Mouse (Mus musculus): ENCODE data around the gene St3gal4.
A peak's percentile ranks its signal among the peaks of the same experiment; 100 is the strongest.

Gene St3gal4

GRCm38 (mm10) chr9:35105884-35106880 lies 12.9 kb downstream of the St3gal4 start:
- DNase-seq (ENCODE audit: low spot score in 2 of 2): no peak

- DNase-seq (ENCODE audit: low spot score in 2 of 2): no peak
Measured at GRCm38 (mm10) chr9:35105438-35105837, 13.6 kb downstream of the St3gal4 start.

DNA sequence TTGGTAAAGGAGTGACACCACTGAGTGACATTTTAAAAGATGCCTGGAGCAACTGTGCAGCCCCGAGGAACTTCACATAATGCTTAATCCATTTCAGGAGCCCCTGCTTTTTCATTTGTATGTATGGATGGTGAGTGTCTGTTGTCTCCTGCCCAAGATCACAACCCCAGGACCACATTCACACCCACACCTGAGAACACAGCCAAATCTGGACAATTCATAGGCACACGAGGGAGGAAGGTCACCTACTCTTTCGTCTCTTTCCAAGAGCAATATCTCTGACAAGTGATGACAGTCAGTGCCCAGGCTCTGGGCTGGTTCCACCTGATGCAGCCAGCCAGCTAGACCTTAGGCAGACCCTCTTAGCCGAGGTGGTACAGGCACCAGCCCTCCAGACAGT lies 14.4 kb downstream of the St3gal4 start:
- DNase-seq (ENCODE audit: low spot score in 2 of 2): no peak

- DNase-seq (ENCODE audit: low spot score in 2 of 2): peak; percentile 0 to 1
Measured at GRCm38 (mm10) chr9:35098762-35099161, 20.3 kb downstream of the St3gal4 start.

DNA sequence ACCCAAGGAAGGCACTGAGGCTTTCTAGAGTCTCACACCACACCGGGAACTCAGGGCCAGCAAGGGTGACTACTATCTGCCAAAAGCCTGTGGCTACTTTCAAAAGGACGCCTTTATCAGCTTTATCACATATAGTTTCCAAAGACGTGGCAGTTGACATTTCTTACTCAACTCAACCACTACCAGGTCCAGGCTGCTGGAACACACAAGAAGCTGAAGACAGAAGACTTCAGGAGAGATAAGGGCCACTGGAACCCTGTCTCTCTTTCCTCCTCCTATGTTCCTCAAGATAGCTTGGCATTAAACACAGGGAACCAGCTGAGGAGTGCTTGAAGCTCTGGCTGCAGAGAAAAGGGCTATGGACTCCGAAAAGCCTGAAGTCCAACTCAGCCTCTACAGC lies 21.2 kb downstream of the St3gal4 start:
- peak in 1 of 2 experiments; percentile 0 for DNase-seq (ENCODE audit: low spot score in 2 of 2)

DNA sequence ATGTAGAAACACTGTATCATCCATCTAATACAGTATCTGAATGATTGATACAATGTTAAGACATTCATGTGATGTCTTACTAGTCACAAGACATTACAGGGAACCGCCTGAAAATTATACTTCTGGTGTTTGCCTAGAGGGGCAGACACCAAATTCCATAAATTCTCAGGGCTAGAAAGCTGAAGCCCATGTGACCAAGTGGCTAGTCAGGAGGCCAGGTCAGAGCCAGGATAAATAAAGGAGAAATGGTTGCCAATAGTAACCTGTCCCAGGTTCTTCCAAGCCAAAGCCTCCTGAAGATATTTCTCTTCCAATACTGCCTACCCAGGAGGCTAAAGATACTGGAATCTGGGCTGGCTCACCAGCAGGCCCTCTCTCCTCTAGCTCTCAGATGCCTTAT lies 23.3 kb downstream of the St3gal4 start:
- DNase-seq (ENCODE audit: low spot score in 2 of 2): peak in 1 of 2 experiments; percentile 0

GRCm38 (mm10) chr9:35093350-35093749 lies 25.7 kb downstream of the St3gal4 start:
- no peak for DNase-seq (ENCODE audit: low spot score in 2 of 2)

- no peak for DNase-seq (ENCODE audit: low spot score in 2 of 2)
Measured at GRCm38 (mm10) chr9:35092904-35093303, 26.2 kb downstream of the St3gal4 start.

DNA sequence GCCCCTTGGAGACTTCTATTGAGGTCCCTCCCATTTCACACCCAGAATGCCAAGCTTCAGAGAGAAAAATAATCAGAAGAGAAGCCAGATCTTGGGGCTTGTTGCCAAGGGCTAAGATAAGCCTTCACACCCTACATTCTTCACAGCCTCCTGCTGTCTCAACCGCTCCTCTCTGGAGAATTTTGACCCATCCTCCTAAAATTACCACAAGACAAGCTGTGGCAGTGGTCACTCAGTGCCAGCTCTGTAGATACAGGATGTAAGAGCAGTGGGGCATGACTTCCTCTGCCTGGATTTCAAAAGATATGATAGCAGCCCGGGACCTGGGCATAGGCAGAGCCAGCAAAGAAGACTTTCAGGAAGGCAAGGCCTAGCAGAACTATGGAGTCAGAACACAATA lies 57.6 kb downstream of the St3gal4 start:
- no peak for DNase-seq (ENCODE audit: low spot score in 2 of 2)

DNA sequence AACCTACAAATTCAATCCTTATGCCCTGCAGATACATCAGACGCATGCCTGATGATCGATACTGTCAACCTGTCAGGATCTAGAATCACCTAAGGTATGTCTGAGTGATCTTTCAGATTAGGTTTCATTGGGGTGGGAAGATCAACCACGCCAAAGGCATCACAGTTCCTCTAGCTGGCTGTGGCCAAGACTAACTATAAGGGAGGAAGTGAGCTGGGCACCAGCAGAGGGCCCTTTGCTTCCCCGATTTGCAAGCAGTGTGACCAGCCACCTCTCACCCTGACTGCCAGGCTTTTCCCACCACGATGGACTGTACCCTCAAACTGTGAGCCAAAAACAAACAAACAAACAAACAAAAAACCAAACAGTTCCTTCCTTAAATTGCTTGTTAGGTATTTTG lies 59.2 kb downstream of the St3gal4 start:
- DNase-seq (ENCODE audit: low spot score in 2 of 2): no peak

DNA sequence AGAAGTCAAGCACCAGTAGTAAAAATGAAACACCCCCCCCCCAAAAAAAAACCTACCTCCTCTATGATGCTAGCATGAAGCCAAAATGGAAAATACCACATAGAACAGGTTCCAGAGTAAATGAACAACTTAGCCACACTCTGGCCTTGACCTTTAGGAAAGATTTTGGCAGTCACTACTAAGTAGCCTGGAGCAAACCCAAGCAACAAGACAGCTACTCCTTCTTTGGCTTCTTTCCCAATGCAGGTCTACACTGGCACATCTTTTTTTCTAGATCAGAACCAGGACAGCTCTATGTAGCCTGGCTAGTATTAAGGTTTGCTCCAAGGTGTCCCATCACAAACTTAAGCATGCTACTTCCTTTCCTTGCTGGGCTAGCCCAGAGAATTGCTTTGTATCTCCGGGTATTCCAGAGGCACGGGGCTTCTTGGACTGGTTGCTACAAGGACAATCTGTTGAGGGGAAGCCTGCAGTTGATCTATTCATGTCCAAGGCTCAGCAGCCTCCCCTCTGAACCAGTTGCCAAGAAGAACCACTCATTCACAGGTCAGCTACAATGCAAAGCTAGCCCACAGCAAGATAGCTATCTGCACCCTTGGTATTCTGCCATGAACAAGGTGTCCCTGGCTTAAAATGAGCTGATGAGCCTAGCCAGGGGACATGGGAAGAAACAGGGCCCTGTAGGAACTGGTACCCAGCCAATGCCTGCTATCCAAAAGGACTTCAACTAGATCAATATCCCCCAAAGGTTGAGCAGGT lies 60.3 kb downstream of the St3gal4 start:
- peak; percentile 22 to 59 for DNase-seq (ENCODE audit: low spot score in 2 of 2)

- no peak for DNase-seq (ENCODE audit: low spot score in 2 of 2)
Measured at GRCm38 (mm10) chr9:35058186-35058585, 60.9 kb downstream of the St3gal4 start.

DNA sequence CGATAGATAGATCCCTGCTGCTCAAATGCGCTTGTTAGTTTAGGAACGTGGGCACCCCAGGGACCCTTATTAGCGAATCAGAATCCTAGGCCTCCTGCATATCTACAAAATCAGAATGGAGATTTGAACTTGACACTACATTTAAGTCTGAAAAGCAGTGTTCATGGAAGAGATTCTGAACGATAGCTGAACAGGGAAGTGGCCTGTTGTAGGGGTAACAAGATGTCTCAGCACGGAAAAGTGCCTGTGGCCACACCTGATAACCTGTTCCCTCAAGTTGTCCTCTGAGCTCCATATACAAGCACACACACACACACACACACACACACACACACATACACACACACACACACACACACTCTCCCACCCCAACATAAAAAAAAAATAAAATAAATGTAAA lies 61.4 kb downstream of the St3gal4 start:
- DNase-seq (ENCODE audit: low spot score in 2 of 2): no peak

- DNase-seq (ENCODE audit: low spot score in 2 of 2): no peak
Measured at GRCm38 (mm10) chr9:35056611-35057010, 62.5 kb downstream of the St3gal4 start.

DNA sequence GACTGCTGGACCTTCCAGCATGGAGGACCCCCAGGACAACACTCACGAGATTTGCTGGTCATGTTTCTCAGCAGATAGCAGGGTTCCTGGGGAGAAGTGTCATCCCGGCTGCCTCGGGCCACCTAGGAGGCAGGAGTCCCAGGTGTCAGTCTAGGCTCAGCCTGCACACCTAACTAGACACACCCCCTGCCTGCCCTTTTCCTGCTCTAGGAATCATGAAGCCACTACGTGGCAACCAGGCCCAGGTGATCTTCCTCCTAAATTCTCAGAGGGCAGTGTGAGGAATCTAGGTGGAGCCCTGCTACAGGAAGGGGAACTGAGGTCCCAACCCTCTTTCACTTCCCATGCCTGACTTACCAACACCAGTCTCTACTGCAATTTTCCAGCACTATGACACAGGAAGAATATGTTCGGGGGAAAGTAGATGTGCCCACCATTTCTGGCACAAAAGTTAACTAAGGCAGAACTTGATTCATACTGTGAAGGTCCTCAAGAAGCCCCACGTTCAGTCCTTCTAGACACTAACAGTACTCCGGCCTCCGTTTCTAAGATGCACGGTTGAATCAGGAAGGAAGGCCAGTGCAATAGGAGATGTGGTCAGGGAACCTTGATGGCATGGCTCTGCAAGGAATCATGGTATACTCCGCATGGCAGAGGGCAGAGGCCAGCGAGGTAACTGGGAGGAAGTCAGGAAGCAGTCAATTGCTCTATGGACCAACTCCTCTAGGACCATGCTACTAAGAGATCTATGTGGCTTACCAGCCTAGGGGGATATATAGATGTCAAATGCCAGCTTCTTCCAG lies 63.3 kb downstream of the St3gal4 start:
- DNase-seq (ENCODE audit: low spot score in 2 of 2): peak in 1 of 2 experiments; percentile 4

- no peak for DNase-seq (ENCODE audit: low spot score in 2 of 2)
Measured at GRCm38 (mm10) chr9:35053669-35054068, 65.4 kb downstream of the St3gal4 start.

DNA sequence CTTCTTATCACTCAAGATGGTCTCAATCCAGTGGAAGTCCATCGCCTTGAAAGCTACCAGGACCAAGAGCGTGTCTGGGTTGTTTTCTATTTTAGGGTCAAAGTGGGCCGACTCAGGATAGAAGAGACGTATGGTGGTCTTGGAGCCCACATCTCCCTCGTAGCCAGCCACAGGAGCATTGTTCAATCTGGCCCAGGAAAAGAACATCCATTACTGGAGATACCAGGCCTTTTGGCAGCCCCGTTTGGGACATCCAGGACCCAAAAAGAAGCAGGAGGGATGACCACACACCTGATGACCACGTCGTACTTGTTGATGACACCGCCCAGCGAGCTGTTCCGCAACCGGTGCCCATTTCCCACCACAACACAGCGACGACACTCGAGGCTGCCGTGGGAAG lies 66.0 kb downstream of the St3gal4 start:
- DNase-seq (ENCODE audit: low spot score in 2 of 2): no peak

DNA sequence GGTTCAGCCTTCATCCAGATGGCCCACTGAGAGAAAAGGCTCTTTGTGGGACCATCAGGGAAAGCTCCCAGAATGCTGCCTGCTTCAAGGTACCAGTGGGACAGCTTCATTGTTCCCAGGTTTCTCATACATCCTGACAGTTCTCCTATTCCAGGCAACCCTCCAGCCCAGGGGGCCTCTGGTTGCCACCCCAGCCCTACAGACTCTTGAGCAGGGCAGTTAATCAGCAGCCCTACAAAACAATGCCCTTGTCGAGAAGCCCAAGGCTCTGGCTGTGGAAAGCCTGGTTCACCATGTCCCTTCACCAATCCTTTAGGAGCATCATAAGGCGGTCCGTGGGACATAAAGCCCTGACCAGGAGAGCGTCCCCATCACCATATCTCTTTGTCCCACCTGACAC lies 66.4 kb downstream of the St3gal4 start:
- no peak for DNase-seq (ENCODE audit: low spot score in 2 of 2)

GRCm38 (mm10) chr9:35051666-35052065 lies 67.4 kb downstream of the St3gal4 start:
- DNase-seq (ENCODE audit: low spot score in 2 of 2): peak; percentile 60 to 64

- DNase-seq (ENCODE audit: low spot score in 2 of 2): no peak
Measured at GRCm38 (mm10) chr9:35050701-35051454, 68.2 kb downstream of the St3gal4 start.

GRCm38 (mm10) chr9:35049891-35050527 lies 69.1 kb downstream of the St3gal4 start:
- no peak for DNase-seq (ENCODE audit: low spot score in 2 of 2)

Data from heart, adult 9 months (tissue).